Mouse (Mus musculus) stomach, postnatal 0 days (tissue): ENCODE data around the gene Pcgf6.

Experiments
- CTCF ChIP-seq: IDR thresholded peaks from 2 replicates; pipeline ENCODE4 v1.5.1; 2016; ENCODE audit warnings: antibody characterized with exemption, low read depth, mild to moderate bottlenecking, moderate library complexity
- EP300 ChIP-seq: optimal IDR thresholded peaks from 2 replicates; pipeline ENCODE3; 2016; ENCODE audit warnings: antibody characterized with exemption

DNA sequence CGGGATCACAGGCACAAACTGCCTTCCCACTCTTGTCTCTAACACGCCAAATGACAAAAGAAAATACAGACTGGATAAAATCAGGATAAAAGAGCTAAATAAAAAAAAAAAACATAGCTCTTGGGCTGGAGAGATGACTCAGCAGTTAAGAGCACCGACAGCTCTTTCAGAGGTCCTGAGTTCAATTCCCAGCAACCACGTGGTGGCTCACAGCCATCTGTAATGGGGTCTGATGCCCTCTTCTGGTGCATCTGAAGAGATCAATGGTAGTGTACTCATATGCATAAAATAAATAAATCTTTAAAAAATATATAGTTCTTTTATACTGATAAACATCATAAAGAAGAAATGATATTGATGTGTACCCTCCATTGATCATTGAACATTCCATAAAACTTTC, 2.2 kb upstream of the Pcgf6 start:
- TF ChIP-seq CTCF (no peak), EP300 (no peak)
